Mouse (Mus musculus) T-helper 1 cell (primary cell): ENCODE results near the gene Jmjd1c.

Experiments
- in situ Hi-C: fragments of 300-600 bp; cut with MboI, MseI; formaldehyde crosslinking; loops from one replicate; pipeline ENCODE4 v1.15.1; 2025; ENCODE audit warnings: high pct_unique_total_duplicates

The Jmjd1c gene

GRCm38 (mm10) chr10:67095798-67096620 is at the start of gene Jmjd1c:
Gene Jmjd1c, plus strand, starts transcription at chr10:67096125.
- in situ Hi-C loops: no loop called here

- in situ Hi-C loops: no loop called here
Observed at GRCm38 (mm10) chr10:67047712-67048645, 47.9 kb upstream of the Jmjd1c start.

- in situ Hi-C loops: no loop called here
Observed at GRCm38 (mm10) chr10:67048871-67049615, 46.9 kb upstream of the Jmjd1c start.

GRCm38 (mm10) chr10:67049621-67050020 is 46.3 kb upstream of the Jmjd1c start:
- in situ Hi-C loops: no loop called here

- in situ Hi-C loops: no loop called here
Observed at GRCm38 (mm10) chr10:67050766-67051165, 45.2 kb upstream of the Jmjd1c start.

GRCm38 (mm10) chr10:67051466-67051865 is 44.5 kb upstream of the Jmjd1c start:
- in situ Hi-C loops: no loop called here

DNA sequence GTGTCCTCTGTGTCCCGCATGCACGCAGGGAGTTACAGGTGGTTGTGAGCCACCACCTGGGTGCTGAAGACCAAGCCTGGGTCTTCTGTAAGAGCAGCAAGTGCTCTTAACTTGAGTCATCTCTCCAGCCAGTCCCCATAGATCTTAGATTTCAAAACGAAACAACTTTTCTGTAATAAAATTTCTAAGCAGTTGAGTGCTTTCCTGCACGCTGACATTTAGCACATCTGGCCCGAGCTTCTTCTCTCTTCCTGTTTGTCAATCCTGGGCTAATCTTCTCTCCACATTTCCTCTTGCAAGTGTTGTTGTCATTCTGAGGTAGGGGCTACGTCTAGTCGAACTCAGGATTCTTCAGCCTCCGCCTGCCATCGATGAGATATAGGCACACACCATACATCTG is 43.5 kb upstream of the Jmjd1c start:
- in situ Hi-C loops: no loop called here

DNA sequence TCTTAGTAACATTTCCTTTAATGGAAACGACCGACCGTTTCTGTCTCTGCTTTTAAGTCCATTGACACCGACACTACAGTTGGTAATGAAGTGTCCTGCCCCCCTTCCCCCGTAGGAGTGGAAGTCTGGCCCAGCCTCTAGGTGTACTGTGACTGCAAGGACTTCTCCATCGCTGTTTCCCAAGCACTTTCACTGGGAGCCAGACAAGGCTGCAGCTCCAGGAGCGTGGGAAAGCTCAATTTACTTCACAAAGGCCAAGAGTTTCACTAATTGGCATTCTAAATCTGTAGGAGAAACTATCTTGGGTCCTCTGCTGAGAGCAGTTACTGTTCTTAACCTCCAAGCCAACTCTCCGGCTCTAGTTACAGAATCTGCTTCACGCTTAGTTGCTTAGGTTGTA is 42.5 kb upstream of the Jmjd1c start:
- in situ Hi-C loops: no loop called here

- in situ Hi-C loops: no loop called here
Observed at GRCm38 (mm10) chr10:67055867-67056856, 39.8 kb upstream of the Jmjd1c start.

DNA sequence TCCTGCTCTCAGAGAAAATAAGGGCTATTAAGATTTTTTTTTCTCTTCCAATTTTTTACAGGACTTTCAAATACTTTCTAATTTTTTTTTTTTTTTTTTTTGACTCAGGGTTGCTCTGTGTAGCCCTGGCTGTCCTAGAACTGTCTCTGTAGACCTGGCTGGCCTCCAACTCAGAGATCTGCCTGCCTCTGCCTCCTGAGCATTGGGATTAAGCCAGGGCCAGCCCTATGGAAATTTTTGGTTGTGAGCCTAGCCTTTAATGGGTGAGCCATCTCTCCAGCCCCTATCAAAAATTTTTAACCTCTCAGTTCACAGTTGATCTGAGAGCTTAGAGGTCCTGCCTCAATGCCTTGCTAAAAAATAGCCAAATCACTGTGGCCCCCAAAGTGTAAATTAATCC is 38.7 kb upstream of the Jmjd1c start:
- in situ Hi-C loops: no loop called here

GRCm38 (mm10) chr10:67057696-67058095 is 38.2 kb upstream of the Jmjd1c start:
- in situ Hi-C loops: no loop called here

- in situ Hi-C loops: no loop called here
Observed at GRCm38 (mm10) chr10:67058297-67058696, 37.6 kb upstream of the Jmjd1c start.

DNA sequence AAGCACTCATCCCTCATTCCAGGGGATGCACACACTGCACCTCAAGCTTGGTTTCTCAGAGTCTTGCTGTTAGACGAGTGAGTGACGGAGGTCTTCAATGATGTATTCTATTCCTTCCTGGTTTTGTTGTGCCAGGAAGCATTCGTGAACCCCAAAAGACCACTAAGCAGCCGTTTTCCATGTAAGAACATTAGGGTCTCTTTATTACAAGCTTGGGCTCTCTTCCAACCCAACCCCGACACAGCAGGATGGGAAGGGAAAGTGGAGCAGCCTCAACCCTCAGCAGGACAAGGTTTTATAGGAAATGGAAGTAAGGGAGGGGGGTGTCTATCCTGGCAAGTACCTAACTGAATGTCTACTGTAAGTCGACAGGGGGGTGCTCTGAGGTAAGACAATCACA is 37.2 kb upstream of the Jmjd1c start:
- in situ Hi-C loops: no loop called here

- in situ Hi-C loops: no loop called here
Observed at GRCm38 (mm10) chr10:67061367-67061801, 34.5 kb upstream of the Jmjd1c start.

- in situ Hi-C loops: no loop called here
Observed at GRCm38 (mm10) chr10:67061823-67062222, 34.1 kb upstream of the Jmjd1c start.

DNA sequence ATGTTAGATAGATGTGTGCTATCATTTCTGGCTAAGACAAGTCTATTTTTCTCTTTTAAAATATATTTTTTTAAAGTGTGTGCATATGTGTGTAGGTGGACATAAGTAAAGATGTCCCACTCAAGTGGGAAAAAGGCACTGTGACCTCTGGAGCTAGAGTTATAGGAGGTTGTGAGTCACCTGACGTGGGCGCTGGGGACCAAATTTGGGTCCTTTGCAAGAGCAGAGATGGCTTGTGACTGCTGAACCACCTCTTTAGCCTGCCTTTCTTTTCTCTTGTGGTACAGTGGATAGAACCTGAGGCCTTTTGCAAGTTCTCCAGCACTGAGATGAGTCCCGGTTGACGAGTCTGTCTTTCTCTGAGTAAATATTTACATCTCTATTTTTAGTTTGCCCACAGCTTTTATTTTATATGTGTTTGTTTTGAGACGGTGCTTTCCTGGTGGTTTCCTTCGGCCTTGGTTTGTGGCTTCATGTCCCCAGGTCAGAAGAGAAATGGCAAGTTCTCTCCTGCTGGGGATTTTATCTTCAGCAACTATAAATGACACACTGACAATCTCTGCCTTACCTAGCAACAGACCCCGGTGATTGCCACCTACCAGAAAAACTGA is 30.5 kb upstream of the Jmjd1c start:
- in situ Hi-C loops: no loop called here

GRCm38 (mm10) chr10:67065927-67066326 is 30.0 kb upstream of the Jmjd1c start:
- in situ Hi-C loops: no loop called here

GRCm38 (mm10) chr10:67066421-67066820 is 29.5 kb upstream of the Jmjd1c start:
- in situ Hi-C loops: no loop called here

GRCm38 (mm10) chr10:67069013-67069412 is 26.9 kb upstream of the Jmjd1c start:
- in situ Hi-C loops: no loop called here

- in situ Hi-C loops: no loop called here
Observed at GRCm38 (mm10) chr10:67071389-67071788, 24.5 kb upstream of the Jmjd1c start.
